8 mouse cellular contexts compared by ENCODE assay signal in the genomic region with DNA sequence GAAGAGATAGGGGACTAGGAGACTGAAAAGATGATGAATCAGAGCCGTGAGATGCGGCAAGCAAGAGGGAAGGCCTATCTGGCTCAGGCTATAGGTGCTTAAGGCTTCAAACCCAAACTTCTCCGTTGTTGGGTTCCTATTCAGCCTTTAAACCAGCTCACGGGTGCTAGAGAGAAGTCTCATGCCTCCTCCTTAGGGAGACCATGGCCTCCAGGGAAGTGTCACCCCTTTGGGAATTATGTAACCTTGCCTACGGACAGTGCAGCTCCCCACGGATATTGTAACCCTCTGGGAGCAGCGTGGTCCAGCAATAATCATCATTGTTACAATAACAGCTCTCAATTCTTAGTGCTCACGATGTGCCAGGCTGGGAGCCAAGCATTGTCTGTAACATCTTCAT. TPM values are rescaled to one million over a fixed set of nuclear protein-coding genes. Genes with fewer than 3 reads are reported as not detected.
A peak's percentile ranks its signal among the peaks of the same experiment; 100 is the strongest.
DNase-seq lines count a peak whose midpoint lies in the region; ATAC-seq and TF ChIP-seq lines count a peak whose summit lies in the region.

No protein-coding gene starts in this region.

- no peak for TF ChIP-seq CTCF in liver, adult 2 months (IDR thresholded peaks at IDR 0.05; ENCODE audit: low read depth, low read length)

- no peak overlapping the region; the same call in 1 of the 2 replicates for H3K9ac ChIP-seq in liver, adult 2 months (ENCODE audit: low read depth, low read length)
- H3K9ac ChIP-seq in neural tube, embryonic 12.5 days: peak overlapping the region; percentile 83; the same call in 1 of the 2 replicates

- H3K36me3 ChIP-seq in liver, adult 2 months (ENCODE audit: control insufficient read depth, insufficient read depth, low read length): no peaks in the 10 kb centered on the region
- peaks cover 8% of the 10 kb centered on the region for H3K36me3 ChIP-seq in forebrain, embryonic 10.5 days (replicated peaks)
- H3K36me3 ChIP-seq in neural tube, embryonic 12.5 days: no peaks in the 10 kb centered on the region

- no peak for TF ChIP-seq POLR2A in liver, adult 2 months (IDR thresholded peaks at IDR 0.05; ENCODE audit: extremely low read depth, insufficient read depth, low read length)

- peaks cover 12% of the 10 kb centered on the region for H3K4me1 ChIP-seq in liver, adult 2 months (ENCODE audit: control insufficient read depth, insufficient read depth, low read length)
- H3K4me1 ChIP-seq in forebrain, embryonic 10.5 days: peaks cover 43% of the 10 kb centered on the region
- H3K4me1 ChIP-seq in neural tube, embryonic 12.5 days: peaks cover 40% of the 10 kb centered on the region

- WGBS in liver, adult 2 months: 58% methylated on average over 8 of the region's 8 CpGs
- 18% methylated on average over 8 of the region's 8 CpGs for WGBS in forebrain, embryonic 10.5 days
- WGBS in neural tube, embryonic 12.5 days: 11% methylated on average over 8 of the region's 8 CpGs

- peak overlapping the region; percentile 36 for H3K27ac ChIP-seq in liver, adult 2 months (replicated peaks; ENCODE audit: insufficient read depth, low read depth, low read length)
- H3K27ac ChIP-seq in forebrain, embryonic 10.5 days: peak overlapping the region; percentile 98
- 0 out of 2 replicates have a peak overlapping the region, but pooled peaks have one; percentile 12 for H3K27ac ChIP-seq in neural tube, embryonic 12.5 days

- no peak overlapping the region for H3K4me3 ChIP-seq in liver, adult 2 months (ENCODE audit: insufficient read depth, low read depth, low read length)
- peak overlapping the region; percentile 98 for H3K4me3 ChIP-seq in forebrain, embryonic 10.5 days
- peak overlapping the region; percentile 89 for H3K4me3 ChIP-seq in neural tube, embryonic 12.5 days

- H3K79me2 ChIP-seq in liver, adult 2 months (ENCODE audit: control insufficient read depth, insufficient read depth, low read length): peaks cover 28% of the 10 kb centered on the region; the same call in 1 of the 2 replicates

- no peaks in the 10 kb centered on the region for H3K27me3 ChIP-seq in liver, adult 2 months (ENCODE audit: control insufficient read depth, insufficient read depth, low read length)
- H3K27me3 ChIP-seq in forebrain, embryonic 10.5 days (ENCODE audit: poor library complexity, severe bottlenecking): no peaks in the 10 kb centered on the region
- H3K27me3 ChIP-seq in neural tube, embryonic 12.5 days (replicated peaks): no peaks in the 10 kb centered on the region

- ATAC-seq in neural tube, embryonic 12.5 days (ENCODE audit: low FRiP score, low read depth): no peak
- ATAC-seq in activated CD4-positive, CD25-positive, alpha-beta regulatory T cell, adult 4 months: no peak

- peak overlapping the region; percentile 96 for H3K4me2 ChIP-seq in neural tube, embryonic 12.5 days (replicated peaks)

- H3K9me3 ChIP-seq in forebrain, embryonic 10.5 days: no peaks in the 10 kb centered on the region
- no peaks in the 10 kb centered on the region for H3K9me3 ChIP-seq in neural tube, embryonic 12.5 days

- no peak for DNase-seq in liver, adult 2 months (ENCODE audit: extremely low read depth, low read depth, low spot score)
- DNase-seq in liver: no peak
- no peak for DNase-seq in forebrain, embryonic 10.5 days (ENCODE audit: extremely low spot score, low spot score)
- peak; percentile 36 for DNase-seq in induced T-regulatory cell, adult 2 months (ENCODE audit: low read depth)
- DNase-seq in layer of hippocampus, adult 9-10 months (ENCODE audit: low spot score): no peak
- no peak for DNase-seq in adrenal gland, postnatal 4 days (ENCODE audit: low spot score in 2 of 2)

RNA-seq across cellular contexts. Expression of a gene that starts 1.3 kb away (rescaled TPM):
- 7.4 and 8.8 TPM in 2 replicates for total RNA-seq in liver, adult 2 months (2014; rRNA removed)
- 23.3 and 27.0 TPM in 2 replicates for polyA plus RNA-seq in liver, adult 2 months (2012; rRNA removed)
- 8.4 and 10.1 TPM in 2 replicates for polyA plus RNA-seq in forebrain, embryonic 10.5 days (2016; fragmentation: Nextera tagmentation; extraction: Ambion mirVana)
- polyA plus RNA-seq in neural tube, embryonic 12.5 days (2016; fragmentation: Nextera tagmentation; extraction: Ambion mirVana): 11.9 and 13.1 TPM in 2 replicates
- polyA plus RNA-seq in activated CD4-positive, CD25-positive, alpha-beta regulatory T cell, adult 4 months (2017; shearing (Covaris generic)): under 1 TPM; 0.28 to 0.38 TPM
- total RNA-seq in adrenal gland, postnatal 4 days (2021): 10 to 100 TPM; 47.5 to 50.4 TPM

RNA-seq across cellular contexts. Expression of a gene that starts 14.2 kb away (rescaled TPM):
- 9.1 and 11.4 TPM in 2 replicates for total RNA-seq in liver, adult 2 months (2014; rRNA removed)
- polyA plus RNA-seq in liver, adult 2 months (2012; rRNA removed): 69.3 and 74.5 TPM in 2 replicates
- 10.7 and 10.8 TPM in 2 replicates for polyA plus RNA-seq in forebrain, embryonic 10.5 days (2016; fragmentation: Nextera tagmentation; extraction: Ambion mirVana)
- 19.1 and 20.3 TPM in 2 replicates for polyA plus RNA-seq in neural tube, embryonic 12.5 days (2016; fragmentation: Nextera tagmentation; extraction: Ambion mirVana)
- polyA plus RNA-seq in activated CD4-positive, CD25-positive, alpha-beta regulatory T cell, adult 4 months (2017; shearing (Covaris generic)): 1 to 10 TPM; 8.9 to 9.8 TPM
- 10 to 100 TPM; 84.8 to 89.3 TPM for total RNA-seq in adrenal gland, postnatal 4 days (2021)

RNA-seq across cellular contexts. Expression of a gene that starts 15.7 kb away (rescaled TPM):
- total RNA-seq in liver, adult 2 months (2014; rRNA removed): 5.3 and 8.3 TPM in 2 replicates
- polyA plus RNA-seq in liver, adult 2 months (2012; rRNA removed): 18.3 and 23.3 TPM in 2 replicates
- 19.4 and 20.6 TPM in 2 replicates for polyA plus RNA-seq in forebrain, embryonic 10.5 days (2016; fragmentation: Nextera tagmentation; extraction: Ambion mirVana)
- polyA plus RNA-seq in neural tube, embryonic 12.5 days (2016; fragmentation: Nextera tagmentation; extraction: Ambion mirVana): 44.2 and 45.0 TPM in 2 replicates
- 10 to 100 TPM; 23.2 to 26.0 TPM for polyA plus RNA-seq in activated CD4-positive, CD25-positive, alpha-beta regulatory T cell, adult 4 months (2017; shearing (Covaris generic))
- total RNA-seq in adrenal gland, postnatal 4 days (2021): 100 to 1,000 TPM; 162 to 174 TPM

RNA-seq across cellular contexts. Expression of a gene that starts 30.6 kb away (rescaled TPM):
- 2.2 and 2.6 TPM in 2 replicates for total RNA-seq in liver, adult 2 months (2014; rRNA removed)
- polyA plus RNA-seq in liver, adult 2 months (2012; rRNA removed): 3.4 and 4.7 TPM in 2 replicates
- polyA plus RNA-seq in forebrain, embryonic 10.5 days (2016; fragmentation: Nextera tagmentation; extraction: Ambion mirVana): 2.6 and 2.9 TPM in 2 replicates
- polyA plus RNA-seq in neural tube, embryonic 12.5 days (2016; fragmentation: Nextera tagmentation; extraction: Ambion mirVana): 2.1 and 2.9 TPM in 2 replicates
- 1 to 10 TPM; 2.6 to 4.0 TPM for polyA plus RNA-seq in activated CD4-positive, CD25-positive, alpha-beta regulatory T cell, adult 4 months (2017; shearing (Covaris generic))
- 10 to 100 TPM; 15.9 to 16.3 TPM for total RNA-seq in adrenal gland, postnatal 4 days (2021)

RNA-seq across cellular contexts. Expression of a gene that starts 31.4 kb away (rescaled TPM):
- total RNA-seq in liver, adult 2 months (2014; rRNA removed): 20.2 and 24.6 TPM in 2 replicates
- 27.9 and 35.4 TPM in 2 replicates for polyA plus RNA-seq in liver, adult 2 months (2012; rRNA removed)
- polyA plus RNA-seq in forebrain, embryonic 10.5 days (2016; fragmentation: Nextera tagmentation; extraction: Ambion mirVana): 8.8 and 10.7 TPM in 2 replicates
- 15.5 and 17.7 TPM in 2 replicates for polyA plus RNA-seq in neural tube, embryonic 12.5 days (2016; fragmentation: Nextera tagmentation; extraction: Ambion mirVana)
- 10 to 100 TPM; 26.7 to 31.8 TPM for polyA plus RNA-seq in activated CD4-positive, CD25-positive, alpha-beta regulatory T cell, adult 4 months (2017; shearing (Covaris generic))
- 10 to 100 TPM; 15.6 to 16.4 TPM for total RNA-seq in adrenal gland, postnatal 4 days (2021)

Comparison
In these comparisons a context has a peak if more than half of its experiments do, and no peak if none do; other contexts are left out.
1. H3K27ac ChIP-seq: peak in every context shown above with its lines; median percentile 98 in forebrain, embryonic 10.5 days; 36 in liver, adult 2 months; 12 in neural tube, embryonic 12.5 days.